Comparison of ENCODE assay signal across 18 mouse cellular contexts in genomic region chr3:90279743-90280142, GRCm38 (mm10). TPM values are rescaled to one million over a fixed set of nuclear protein-coding genes. Genes with fewer than 3 reads are reported as not detected.
DNase-seq lines count a peak whose midpoint lies in the region; ATAC-seq and TF ChIP-seq lines count a peak whose summit lies in the region.
"Had no signal": no experiment of that assay in that cellular context is flagged by ENCODE, and none has a peak within 500 bp of the region (broad histone marks: within the 10 kb centered on the region; RNA-seq: fewer than 3 reads in every experiment).

No protein-coding gene starts in this region.

- DNase-seq in cerebellum, adult 2 months: no peak
- DNase-seq in heart, embryonic 10.5 days (ENCODE audit: low spot score): peak; percentile 36
- no peak for DNase-seq in heart, adult 9 months (ENCODE audit: low spot score in 2 of 2)
- no peak for DNase-seq in lung, postnatal 4 days
- peak; percentile 51 for DNase-seq in lung, postnatal 36 days
- DNase-seq: adrenal gland, postnatal 10 days; cerebellum, postnatal 10 days; gastrocnemius, postnatal 10 days; heart, adult 2 months; heart, postnatal 4 days had no signal

- no peaks in the 10 kb centered on the region for H3K27me3 ChIP-seq in cerebellum, adult 2 months (ENCODE audit: control insufficient read depth, insufficient read depth, low read length)
- no peaks in the 10 kb centered on the region for H3K27me3 ChIP-seq in heart, embryonic 10.5 days (ENCODE audit: insufficient read depth, poor library complexity, severe bottlenecking)
- H3K27me3 ChIP-seq in lung, embryonic 16.5 days (ENCODE audit: control insufficient read depth, insufficient read depth, low read depth, low read length): no peaks in the 10 kb centered on the region
- H3K27me3 ChIP-seq: embryonic facial prominence, embryonic 12.5 days; heart, embryonic 13.5 days; hindbrain, embryonic 12.5 days had no signal

- no peak overlapping the region for H3K4me2 ChIP-seq in lung, embryonic 16.5 days (ENCODE audit: low read depth, low read length)
- H3K4me2 ChIP-seq: embryonic facial prominence, embryonic 12.5 days; heart, embryonic 13.5 days; hindbrain, embryonic 12.5 days had no signal

- peaks cover 57% of the 10 kb centered on the region for H3K36me3 ChIP-seq in heart, embryonic 10.5 days
- H3K36me3 ChIP-seq in lung, embryonic 16.5 days (ENCODE audit: control insufficient read depth, insufficient read depth, low read length): peaks cover 17% of the 10 kb centered on the region

- no peaks in the 10 kb centered on the region for H3K9me3 ChIP-seq in heart, embryonic 10.5 days
- no peaks in the 10 kb centered on the region for H3K9me3 ChIP-seq in lung, embryonic 16.5 days (ENCODE audit: control insufficient read depth, low read length)
- H3K9me3 ChIP-seq: embryonic facial prominence, embryonic 12.5 days; heart, embryonic 13.5 days; hindbrain, embryonic 12.5 days had no signal

- H3K4me1 ChIP-seq in cerebellum, adult 2 months (ENCODE audit: control insufficient read depth, insufficient read depth, low read length): peaks cover 34% of the 10 kb centered on the region
- peaks cover 10% of the 10 kb centered on the region; the same call in 1 of the 2 replicates for H3K4me1 ChIP-seq in heart, embryonic 10.5 days
- H3K4me1 ChIP-seq in lung, embryonic 16.5 days (replicated peaks; ENCODE audit: control insufficient read depth, insufficient read depth, low read length): no peaks in the 10 kb centered on the region
- H3K4me1 ChIP-seq: embryonic facial prominence, embryonic 12.5 days; hindbrain, embryonic 12.5 days had no signal

- H3K4me3 ChIP-seq in cerebellum, adult 2 months (replicated peaks; ENCODE audit: insufficient read depth, low read depth, low read length): no peak overlapping the region
- no peak overlapping the region for H3K4me3 ChIP-seq in heart, embryonic 10.5 days
- no peak overlapping the region for H3K4me3 ChIP-seq in lung, embryonic 16.5 days (ENCODE audit: low read length)
- H3K4me3 ChIP-seq: embryonic facial prominence, embryonic 12.5 days; heart, adult 2 months; heart, embryonic 13.5 days; hindbrain, embryonic 12.5 days had no signal

- 95% methylated on average over 7 of the region's 7 CpGs for WGBS in cerebellum, adult 2 months
- WGBS in heart, embryonic 10.5 days: 89% methylated on average over 7 of the region's 7 CpGs
- WGBS in lung, embryonic 16.5 days: 87% methylated on average over 7 of the region's 7 CpGs

- TF ChIP-seq POLR2A in cerebellum, adult 2 months (IDR thresholded peaks at IDR 0.05; ENCODE audit: borderline replicate concordance, insufficient read depth, low read length): no peak

- 0 out of 2 replicates have a peak overlapping the region, but pooled peaks have one; percentile 23 for H3K27ac ChIP-seq in cerebellum, adult 2 months (ENCODE audit: insufficient read depth, low read length)
- no peak overlapping the region for H3K27ac ChIP-seq in heart, embryonic 10.5 days
- H3K27ac ChIP-seq in lung, embryonic 16.5 days (ENCODE audit: low read length): no peak overlapping the region
- H3K27ac ChIP-seq: embryonic facial prominence, embryonic 12.5 days; heart, adult 2 months; heart, embryonic 13.5 days; hindbrain, embryonic 12.5 days had no signal

- no peak for ATAC-seq in cerebellum, adult (ENCODE audit: insufficient number of reproducible peaks, low FRiP score, low TSS enrichment)
- ATAC-seq in lung, embryonic 16.5 days (ENCODE audit: low read depth): peak; percentile 59; the same call in 1 of the 2 replicates
- ATAC-seq: forebrain, embryonic 16.5 days; hindbrain, embryonic 16.5 days; inflammation-experienced regulatory T-cells, adult 6 months had no signal

- H3K9ac ChIP-seq in lung, embryonic 16.5 days (ENCODE audit: low read length): no peak overlapping the region
- H3K9ac ChIP-seq: embryonic facial prominence, embryonic 12.5 days; heart, embryonic 13.5 days; hindbrain, embryonic 12.5 days had no signal

- no peak for TF ChIP-seq CTCF in cerebellum, adult 2 months (IDR thresholded peaks at IDR 0.05; ENCODE audit: borderline replicate concordance, insufficient read depth, low read depth, low read length)

RNA-seq across cellular contexts. Expression of gene Gatad2b, which starts 13.2 kb away (rescaled TPM):
- polyA plus RNA-seq in cerebellum, adult 2 months (2012; rRNA removed): 33.3 and 40.7 TPM in 2 replicates
- 10.6 and 11.8 TPM in 2 replicates for polyA plus RNA-seq in heart, embryonic 10.5 days (2016; fragmentation: Nextera tagmentation; extraction: Ambion mirVana)
- polyA plus RNA-seq in lung, embryonic 16.5 days (2015; fragmentation: Nextera tagmentation; extraction: Ambion mirVana): 11.3 and 11.4 TPM in 2 replicates

RNA-seq across cellular contexts. Expression of gene Dennd4b, which starts 14.8 kb away (rescaled TPM):
- 65.4 and 77.0 TPM in 2 replicates for polyA plus RNA-seq in cerebellum, adult 2 months (2012; rRNA removed)
- polyA plus RNA-seq in heart, embryonic 10.5 days (2016; fragmentation: Nextera tagmentation; extraction: Ambion mirVana): 4.6 and 7.0 TPM in 2 replicates
- polyA plus RNA-seq in lung, embryonic 16.5 days (2015; fragmentation: Nextera tagmentation; extraction: Ambion mirVana): 3.6 and 3.7 TPM in 2 replicates

RNA-seq across cellular contexts. Expression of gene Crtc2, which starts 25.8 kb away (rescaled TPM):
- polyA plus RNA-seq in cerebellum, adult 2 months (2012; rRNA removed): 78.2 and 91.2 TPM in 2 replicates
- polyA plus RNA-seq in heart, embryonic 10.5 days (2016; fragmentation: Nextera tagmentation; extraction: Ambion mirVana): 14.4 and 21.6 TPM in 2 replicates
- 25.5 and 28.4 TPM in 2 replicates for polyA plus RNA-seq in lung, embryonic 16.5 days (2015; fragmentation: Nextera tagmentation; extraction: Ambion mirVana)

RNA-seq across cellular contexts. Expression of gene Slc39a1, which starts 31.8 kb away (rescaled TPM):
- 35.8 and 38.7 TPM in 2 replicates for polyA plus RNA-seq in cerebellum, adult 2 months (2012; rRNA removed)
- polyA plus RNA-seq in heart, embryonic 10.5 days (2016; fragmentation: Nextera tagmentation; extraction: Ambion mirVana): 51.3 and 79.6 TPM in 2 replicates
- 105 and 110 TPM in 2 replicates for polyA plus RNA-seq in lung, embryonic 16.5 days (2015; fragmentation: Nextera tagmentation; extraction: Ambion mirVana)

RNA-seq across cellular contexts. Expression of gene Creb3l4, which starts 36.4 kb away (rescaled TPM):
- polyA plus RNA-seq in cerebellum, adult 2 months (2012; rRNA removed): 0.23 and 0.51 TPM in 2 replicates
- 2.1 and 2.2 TPM in 2 replicates for polyA plus RNA-seq in heart, embryonic 10.5 days (2016; fragmentation: Nextera tagmentation; extraction: Ambion mirVana)
- polyA plus RNA-seq in lung, embryonic 16.5 days (2015; fragmentation: Nextera tagmentation; extraction: Ambion mirVana): 5.8 TPM in 2 replicates
- polyA plus RNA-seq: inflammation-experienced regulatory T-cells, adult 6 months had no signal

Comparison
In these comparisons a context has a peak if more than half of its experiments do, and no peak if none do; other contexts are left out.
1. DNase-seq: peak in heart, embryonic 10.5 days (single experiment) and lung, postnatal 36 days (single experiment); none in cerebellum, adult 2 months (0 of 2), heart, adult 9 months (0 of 2) and lung, postnatal 4 days (0 of 2).